Mouse (Mus musculus) c-Kit-positive CD71-positive TER-119-positive erythroid progenitor cells, embryonic 14.5 days (primary cell): ENCODE measurements at regions not wholly inside any gene's neighbourhood (a gene's known extent, or its start where the extent isn't known, plus 50 kb on each side); places are given as distances from the start of the nearest gene placed in this dataset.

Experiments
- DNase-seq: peaks from one replicate; pipeline ENCODE4 v3.0.0-alpha.2; 2013; ENCODE audit warnings: low spot score

- DNase-seq, result no peak
Measured at GRCm38 (mm10) chr1:51697265-51698192, 218.3 kb downstream of the Myo1b start.

GRCm38 (mm10) chr1:51696471-51696870 is 218.2 kb upstream of the Nabp1 start:
- DNase-seq, result no peak

GRCm38 (mm10) chr1:51690878-51691277 is 212.7 kb upstream of the Nabp1 start:
- DNase-seq, result no peak

- DNase-seq, result no peak
Measured at GRCm38 (mm10) chr1:51689461-51690223, 211.4 kb upstream of the Nabp1 start.

GRCm38 (mm10) chr1:51688946-51689345 is 210.7 kb upstream of the Nabp1 start:
- no peak for DNase-seq

- no peak for DNase-seq
Measured at GRCm38 (mm10) chr1:51688224-51688545, 210.0 kb upstream of the Nabp1 start.

GRCm38 (mm10) chr1:51687484-51688223 is 209.4 kb upstream of the Nabp1 start:
- DNase-seq, result no peak

- DNase-seq, result no peak
Measured at GRCm38 (mm10) chr1:51686759-51687158, 208.5 kb upstream of the Nabp1 start.

GRCm38 (mm10) chr1:51682273-51682672 is 204.0 kb upstream of the Nabp1 start:
- no peak for DNase-seq

- no peak for DNase-seq
Measured at GRCm38 (mm10) chr1:51681872-51682271, 203.6 kb upstream of the Nabp1 start.

GRCm38 (mm10) chr1:51680725-51681124 is 202.5 kb upstream of the Nabp1 start:
- no peak for DNase-seq

- no peak for DNase-seq
Measured at GRCm38 (mm10) chr1:51678290-51678928, 200.2 kb upstream of the Nabp1 start.

GRCm38 (mm10) chr1:51677802-51678201 is 199.6 kb upstream of the Nabp1 start:
- DNase-seq, result no peak

GRCm38 (mm10) chr1:51671691-51672090 is 193.5 kb upstream of the Nabp1 start:
- no peak for DNase-seq

- DNase-seq, result no peak
Measured at GRCm38 (mm10) chr1:51671287-51671686, 193.1 kb upstream of the Nabp1 start.

- DNase-seq, result no peak
Measured at GRCm38 (mm10) chr1:51670009-51670408, 191.8 kb upstream of the Nabp1 start.

GRCm38 (mm10) chr1:51668881-51669280 is 190.7 kb upstream of the Nabp1 start:
- no peak for DNase-seq

GRCm38 (mm10) chr1:51660531-51660930 is 182.3 kb upstream of the Nabp1 start:
- no peak for DNase-seq

GRCm38 (mm10) chr1:51657203-51657602 is 179.0 kb upstream of the Nabp1 start:
- DNase-seq, result no peak

- no peak for DNase-seq
Measured at GRCm38 (mm10) chr1:51650653-51650995, 172.4 kb upstream of the Nabp1 start.

- DNase-seq, result no peak
Measured at GRCm38 (mm10) chr1:51649963-51650652, 171.9 kb upstream of the Nabp1 start.

GRCm38 (mm10) chr1:51647955-51648354 is 169.7 kb upstream of the Nabp1 start:
- no peak for DNase-seq
